Mouse (Mus musculus): Measurements from ENCODE around the gene Surf4.

The Surf4 gene

DNA sequence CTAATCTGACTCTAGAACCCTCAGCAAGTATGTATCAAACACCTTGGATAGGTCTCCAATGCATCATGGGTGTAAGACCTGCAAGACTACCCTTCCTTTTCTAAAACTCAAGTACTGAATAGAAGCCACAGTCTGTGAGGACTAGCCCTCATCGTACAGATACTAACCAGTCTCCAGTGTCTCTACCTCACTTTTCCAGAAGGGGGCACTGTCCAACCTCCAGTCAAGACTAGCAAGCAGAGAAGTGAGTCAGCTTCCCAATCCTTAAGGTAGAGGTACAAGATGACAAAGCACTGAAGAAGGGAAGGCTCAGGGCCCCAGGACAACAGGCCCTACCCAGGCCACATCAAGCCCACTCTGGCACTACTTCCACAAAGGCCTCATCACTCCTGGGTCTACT lies 3.3 kb downstream of the Surf4 start:
- in situ Hi-C loops (cut with MseI, MboI) = no loop called here

DNA sequence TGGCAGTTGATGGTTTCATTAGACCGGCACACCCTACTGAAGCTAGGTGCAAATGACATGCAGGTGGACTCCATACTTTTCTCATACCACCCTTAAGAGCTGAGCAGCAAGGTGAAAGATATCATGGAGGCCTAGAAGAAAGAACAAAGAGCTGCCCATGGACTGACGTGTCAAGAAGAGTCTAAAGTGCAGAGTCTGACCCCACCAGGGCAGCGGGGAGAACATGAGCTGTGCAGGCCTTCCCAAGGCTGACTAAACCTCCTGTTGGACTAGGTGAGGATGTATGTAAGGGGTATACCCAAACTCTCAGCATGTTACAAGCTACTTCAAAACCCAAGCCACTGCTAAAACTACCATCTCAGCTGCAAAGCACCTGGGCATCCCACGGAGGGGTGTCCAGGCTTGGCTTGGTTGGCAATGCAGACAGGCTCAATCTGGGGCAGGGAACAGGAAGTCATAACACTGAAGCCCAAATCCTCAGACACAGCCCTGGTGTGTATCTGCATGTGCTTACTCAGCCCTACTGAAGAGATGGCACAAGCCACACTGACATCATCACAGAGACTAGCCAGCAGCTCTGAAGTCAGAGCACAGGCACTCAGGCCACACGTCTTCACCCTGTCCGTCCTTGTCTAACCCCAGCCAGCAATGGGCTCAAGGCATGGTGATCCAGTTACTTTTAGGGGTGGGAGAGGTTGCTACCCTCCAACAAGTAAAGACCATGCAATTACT lies 5.8 kb downstream of the Surf4 start:
- in situ Hi-C loops (cut with MseI, MboI) = loop anchor here in 1 of 2 experiments (5.0 kb wide), 1 partner anchor 104 kb away; no protein-coding TSS in a partner anchor

DNA sequence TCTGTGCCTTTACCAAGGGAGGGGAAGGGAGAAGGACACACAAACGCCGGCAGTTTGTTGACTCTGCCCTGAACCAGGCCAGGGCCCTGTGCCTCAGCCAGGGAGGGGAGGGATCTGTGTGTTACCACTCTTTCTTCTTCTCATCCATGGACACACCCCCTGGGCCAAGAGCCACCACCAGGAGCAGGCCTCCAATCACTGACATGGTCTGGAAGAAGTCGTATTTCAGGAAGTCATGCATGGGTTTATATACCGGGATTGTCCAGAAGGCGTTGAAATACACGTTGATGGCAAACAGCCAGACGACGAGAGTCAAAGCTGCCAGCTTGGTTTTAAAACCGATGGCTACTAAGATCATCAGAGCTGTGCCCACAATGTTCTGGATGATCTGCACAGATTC lies 11.9 kb downstream of the Surf4 start:
- in situ Hi-C loops (cut with MseI, MboI) = no loop called here

DNA sequence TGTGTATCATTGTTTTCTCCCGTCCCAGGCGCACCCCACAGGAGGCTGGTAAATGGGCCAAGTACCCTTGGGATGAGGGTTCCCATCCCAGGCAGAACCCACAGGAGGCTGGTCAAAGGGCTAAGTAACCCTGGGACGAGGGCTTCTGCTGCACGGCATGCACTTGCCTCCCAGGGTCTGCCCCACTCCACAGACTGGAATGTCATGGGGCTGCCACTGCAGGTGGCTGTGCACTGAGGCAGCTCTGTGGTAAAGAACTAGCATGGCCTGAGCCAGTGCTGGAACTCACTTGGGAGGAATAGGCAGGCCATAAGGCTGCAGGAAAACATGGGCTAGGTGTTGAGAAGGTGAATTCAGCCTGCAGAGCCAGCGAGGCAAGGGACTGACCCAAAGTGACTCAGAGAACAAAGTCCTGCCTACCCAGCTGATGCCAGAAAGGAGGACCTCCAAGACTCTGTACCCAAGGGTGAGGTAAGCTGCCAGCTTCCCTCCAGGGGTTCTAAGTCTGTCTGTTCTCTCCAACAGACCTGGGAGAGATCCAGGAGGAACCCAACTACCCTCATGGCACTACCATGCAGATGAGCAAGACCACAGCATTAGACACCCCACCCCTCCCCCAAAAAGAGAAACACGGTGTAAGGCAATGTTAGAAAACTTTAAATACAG lies 13.4 kb downstream of the Surf4 start:
- in situ Hi-C loops (cut with MseI, MboI) = no loop called here

DNA sequence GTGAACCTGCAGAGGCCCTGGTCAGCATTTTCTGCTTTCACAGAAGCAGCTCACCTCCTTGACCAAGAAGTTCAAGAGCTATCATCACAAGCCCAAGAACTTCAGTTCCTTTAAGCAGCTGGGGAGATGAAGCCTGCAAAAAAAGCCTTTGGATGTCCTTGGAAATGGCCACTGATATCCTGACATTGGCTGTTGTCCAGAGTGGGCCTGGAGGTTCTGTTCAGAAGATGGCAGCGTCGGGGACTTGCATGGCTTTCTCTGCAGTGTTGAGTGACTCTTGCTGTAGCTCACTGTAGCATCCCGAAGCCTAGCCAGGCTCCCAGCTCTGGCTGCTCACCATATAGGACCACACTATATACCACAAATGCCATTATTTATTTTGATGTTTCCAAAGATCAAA lies 14.0 kb downstream of the Surf4 start:
- in situ Hi-C loops (cut with MseI, MboI) = no loop called here

DNA sequence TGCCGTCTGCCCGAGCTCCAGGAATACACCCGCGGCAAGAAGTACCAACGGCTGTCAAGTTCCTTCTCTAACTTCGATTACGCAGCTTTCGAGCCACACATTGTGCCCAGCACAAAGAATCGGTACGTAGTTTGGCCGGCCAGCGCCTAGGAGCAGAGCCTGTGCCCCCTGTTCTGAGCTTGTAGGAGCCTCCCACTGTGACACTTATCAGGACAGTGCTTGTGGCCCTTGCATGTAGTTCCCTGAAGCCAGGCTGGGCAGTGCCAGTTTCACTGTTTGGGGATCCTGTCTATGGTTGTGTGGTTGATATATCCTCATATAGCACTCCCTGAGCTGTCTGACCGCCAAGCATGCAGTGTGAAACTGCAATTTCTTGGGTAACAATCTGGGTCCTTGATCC lies 17.0 kb downstream of the Surf4 start:
- in situ Hi-C loops (cut with MseI, MboI) = no loop called here

DNA sequence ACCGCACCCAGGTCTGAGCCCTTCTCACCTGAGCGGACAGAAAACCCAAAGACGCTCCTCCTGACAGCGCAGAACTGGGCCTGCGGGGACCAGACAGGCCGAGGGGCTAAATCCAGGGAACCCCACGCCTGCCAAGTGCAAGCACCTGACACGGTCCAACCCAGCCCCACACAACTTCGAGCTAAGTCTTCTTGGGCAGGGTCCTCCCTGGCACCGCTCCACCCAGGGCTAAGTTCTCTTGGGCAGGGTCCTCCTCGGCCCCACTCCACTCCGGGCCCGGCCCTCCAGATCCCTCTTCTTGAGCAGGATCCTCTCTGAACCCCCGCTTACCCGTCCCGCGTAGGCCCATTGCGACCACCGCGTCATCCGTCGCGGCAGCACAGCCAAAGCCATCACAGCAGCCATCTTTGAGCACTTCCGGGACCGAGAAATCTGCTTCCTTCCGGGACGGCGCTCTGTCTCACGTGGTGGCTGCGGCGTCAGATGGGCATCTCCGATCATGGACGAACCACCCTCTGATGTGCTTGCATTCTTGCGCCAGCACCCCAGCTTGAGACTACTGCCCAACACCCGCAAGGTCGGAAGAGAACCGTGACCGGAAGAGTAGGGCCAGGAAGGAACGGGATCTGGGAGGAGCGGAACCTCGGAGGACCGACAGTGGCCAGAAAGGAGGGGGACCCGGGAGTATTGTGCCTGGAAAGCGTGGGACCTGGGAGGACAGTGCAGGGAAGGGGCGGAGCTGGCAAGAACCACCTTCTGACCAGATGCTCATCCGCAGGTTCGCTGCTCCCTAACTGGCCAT lies 17.6 kb downstream of the Surf4 start, which contains the start of the genes Surf2 and Surf1:
TSS of gene Surf2 (plus strand) at position 441 of the 802 bp plus-strand sequence.
TSS of gene Surf1 (minus strand) at position 604 of the 802 bp plus-strand sequence.
- in situ Hi-C loops (cut with MseI, MboI) = no loop called here

DNA sequence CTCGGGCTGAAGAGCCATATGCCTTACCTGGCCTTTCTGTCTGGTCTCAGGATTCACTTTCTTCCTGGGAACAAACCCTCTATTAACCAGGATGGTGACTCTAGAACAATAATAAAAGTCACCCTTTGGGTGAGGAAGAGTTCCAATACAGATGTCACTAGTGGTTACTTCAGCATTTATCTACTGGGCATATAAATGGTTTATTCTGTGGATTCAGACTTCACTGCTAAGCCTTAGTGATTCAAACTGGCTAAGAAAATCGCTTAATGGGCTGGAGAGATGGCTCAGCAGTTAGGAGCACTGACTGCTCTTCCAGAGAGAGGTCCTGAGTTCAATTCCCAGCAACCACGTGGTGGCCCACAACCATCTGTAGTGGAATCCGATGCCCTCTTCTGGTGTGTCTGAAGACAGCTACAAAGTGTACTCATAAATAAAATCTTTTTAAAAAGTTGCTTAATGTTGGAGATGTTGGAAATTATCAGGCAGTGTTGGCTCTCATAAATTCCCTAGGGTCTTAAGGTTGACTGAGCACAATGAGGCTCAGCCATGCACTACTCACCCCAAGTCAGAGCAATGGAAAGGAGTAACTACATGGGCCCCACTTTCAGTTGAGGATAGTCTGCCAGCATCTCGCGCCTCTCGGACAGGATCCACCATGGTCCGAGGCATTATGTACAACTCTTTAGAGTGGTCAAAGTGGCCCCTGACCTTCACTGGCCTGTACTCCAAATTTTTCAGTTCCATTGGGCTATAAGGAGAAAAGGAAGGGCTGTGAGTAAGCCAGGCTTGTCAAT lies 19.4 kb downstream of the Surf4 start:
- in situ Hi-C loops (cut with MseI, MboI) = no loop called here

DNA sequence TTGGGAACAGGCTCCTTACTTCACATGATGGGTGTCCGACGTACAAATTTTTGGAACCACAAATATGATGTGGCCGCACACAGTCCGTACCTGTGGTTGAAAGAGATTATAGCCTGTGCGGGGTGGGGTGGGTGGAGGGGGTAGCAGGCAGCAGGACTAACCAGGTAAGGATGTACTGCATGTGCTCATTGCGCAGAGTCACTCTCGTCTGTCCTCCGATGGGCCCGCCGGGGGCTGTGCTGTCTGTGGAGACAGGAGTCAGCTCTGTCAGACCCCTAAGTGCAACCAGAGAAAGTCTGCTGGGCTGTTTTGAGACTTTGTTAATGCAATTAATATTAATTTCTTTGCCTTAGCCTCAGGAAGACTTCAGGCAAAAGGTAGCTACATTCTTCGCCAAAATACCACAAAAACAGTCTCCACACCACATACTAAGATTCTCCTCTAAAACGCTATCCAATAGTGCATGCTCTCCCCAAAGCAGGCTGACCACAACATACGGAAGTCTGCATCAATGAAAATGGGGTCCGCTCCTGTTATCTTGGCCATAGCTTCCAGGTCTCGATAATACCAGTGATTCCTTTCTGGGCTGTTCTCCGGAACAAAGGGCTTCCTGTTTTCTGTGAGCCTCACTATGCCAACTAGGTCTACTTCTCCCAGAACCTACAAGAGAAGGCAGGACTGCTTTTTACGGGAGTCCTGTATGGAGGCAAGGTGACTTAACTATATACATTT lies 20.1 kb downstream of the Surf4 start:
- in situ Hi-C loops (cut with MseI, MboI) = no loop called here

DNA sequence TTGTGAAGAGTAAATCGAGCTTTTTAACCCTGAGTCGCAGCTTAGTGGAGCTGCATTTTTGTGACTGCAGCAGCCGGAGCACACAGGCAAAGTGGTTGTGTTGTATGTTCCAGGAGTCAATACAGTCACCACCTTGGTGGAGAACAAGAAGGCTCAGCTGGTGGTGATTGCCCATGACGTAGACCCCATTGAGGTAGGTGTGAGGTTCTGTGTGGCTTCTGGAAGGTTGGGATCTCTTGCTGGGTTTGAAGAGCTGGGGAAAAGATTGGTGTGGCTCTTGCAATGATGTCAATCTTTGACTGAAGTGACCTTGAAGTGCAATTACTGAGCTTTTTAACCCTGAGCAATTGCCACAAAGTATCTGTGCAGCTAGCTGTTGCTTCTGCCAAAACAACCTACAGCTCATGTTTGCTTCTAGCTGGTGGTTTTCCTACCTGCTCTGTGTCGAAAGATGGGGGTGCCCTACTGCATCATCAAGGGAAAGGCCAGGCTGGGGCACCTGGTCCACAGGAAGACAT lies 21.4 kb downstream of the Surf4 start:
- in situ Hi-C loops (cut with MseI, MboI) = no loop called here

DNA sequence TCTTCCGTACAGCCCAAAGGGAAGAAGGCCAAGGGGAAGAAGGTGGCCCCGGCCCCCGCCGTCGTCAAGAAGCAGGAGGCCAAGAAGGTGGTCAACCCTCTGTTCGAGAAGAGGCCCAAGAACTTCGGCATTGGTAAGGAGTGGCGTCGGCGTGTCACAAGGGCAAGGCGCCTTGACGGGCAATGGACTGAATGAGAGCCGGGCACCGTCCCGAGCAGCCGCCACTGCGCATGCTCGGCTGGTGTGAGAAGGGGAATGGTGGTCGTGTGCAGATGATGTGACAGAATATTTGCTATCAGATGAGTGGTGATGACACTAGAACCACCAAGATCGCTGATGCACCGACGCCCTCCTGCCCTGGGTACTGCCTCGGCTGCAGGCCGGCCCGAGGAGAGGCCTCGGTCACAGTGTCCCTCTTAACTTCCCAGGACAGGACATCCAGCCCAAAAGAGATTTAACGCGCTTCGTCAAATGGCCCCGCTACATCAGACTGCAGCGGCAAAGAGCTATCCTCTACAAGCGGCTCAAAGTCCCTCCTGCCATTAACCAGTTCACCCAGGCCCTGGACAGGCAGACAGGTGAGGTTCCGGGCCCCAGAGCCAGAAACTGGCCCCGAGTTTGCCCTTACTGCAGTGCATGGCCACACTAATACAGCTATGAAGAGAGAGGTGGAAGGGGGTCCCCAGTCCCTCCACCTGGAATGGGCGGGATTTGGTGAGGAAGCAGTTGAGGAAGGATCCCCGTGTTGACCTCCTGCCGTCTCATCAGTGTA lies 22.5 kb downstream of the Surf4 start:
- in situ Hi-C loops (cut with MseI, MboI) = no loop called here

DNA sequence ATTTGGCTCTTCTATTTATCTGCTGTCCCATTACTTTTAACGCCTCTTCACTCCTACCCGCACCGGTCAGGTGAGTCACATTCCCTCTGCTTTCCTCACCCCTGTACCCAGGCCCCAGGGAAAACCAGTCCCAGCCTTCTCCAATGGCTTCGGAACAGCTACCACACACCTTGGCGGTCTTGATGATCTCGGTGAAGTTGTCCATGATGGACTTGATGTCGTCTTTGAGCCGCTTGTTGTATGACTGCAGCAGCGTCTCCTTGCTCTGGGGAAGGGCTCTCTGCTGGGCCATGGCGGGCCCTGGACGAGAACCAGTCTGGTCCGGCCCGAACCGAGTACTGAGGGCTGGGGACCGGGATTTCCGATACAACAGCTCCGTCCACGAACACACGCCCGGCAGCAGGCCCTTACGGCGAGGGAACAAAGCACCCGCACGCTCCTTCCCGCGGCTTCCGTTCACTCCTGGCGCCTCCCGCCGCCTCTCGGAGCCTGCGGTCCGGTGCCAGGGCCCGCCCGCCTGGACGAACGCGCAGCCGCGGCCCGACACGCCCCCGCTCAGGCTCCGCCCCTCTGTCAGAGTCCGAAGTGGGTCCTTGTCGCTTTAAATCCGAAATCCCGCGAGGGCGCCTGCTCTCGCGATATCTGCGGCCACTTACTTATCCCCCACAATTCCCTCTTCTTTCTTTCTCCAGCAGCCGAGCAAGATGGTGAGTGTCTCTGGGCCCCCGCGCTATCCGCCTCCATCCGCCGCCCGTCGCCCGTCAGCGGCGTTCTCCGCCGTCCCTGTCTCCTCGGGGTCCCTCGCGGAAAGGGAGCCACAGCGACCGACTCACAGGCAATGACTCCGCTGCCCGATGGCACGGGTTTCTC lies 23.4 kb downstream of the Surf4 start, which contains the start of the genes Med22 and Rpl7a:
TSS of gene Med22 (minus strand) at position 554 of the 870 bp plus-strand sequence.
TSS of gene Rpl7a (plus strand) at position 641 of the 870 bp plus-strand sequence.
- in situ Hi-C loops (cut with MseI, MboI) = no loop called here

DNA sequence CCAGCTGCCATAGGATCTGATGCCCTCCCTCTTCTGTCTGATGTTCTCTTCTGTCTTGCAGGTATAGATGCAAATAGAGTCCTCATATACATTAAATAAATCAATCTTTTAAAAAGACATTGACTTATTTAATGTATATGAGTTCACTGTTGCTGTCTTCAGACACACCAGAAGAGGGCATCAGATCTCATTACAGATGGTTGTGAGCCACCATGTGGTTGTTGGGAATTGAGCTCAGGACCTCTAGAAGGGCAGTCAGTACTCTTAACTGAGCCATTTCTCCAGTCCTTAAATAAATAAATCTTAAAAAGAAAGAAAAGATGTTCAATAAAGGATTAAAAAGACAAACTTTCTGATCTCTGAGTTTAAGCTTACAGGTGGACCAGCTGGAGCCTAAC lies 24.3 kb downstream of the Surf4 start:
- in situ Hi-C loops (cut with MseI, MboI) = loop anchor here in 1 of 2 experiments (10.0 kb wide), 1 partner anchor 265 kb away; no protein-coding TSS in a partner anchor

DNA sequence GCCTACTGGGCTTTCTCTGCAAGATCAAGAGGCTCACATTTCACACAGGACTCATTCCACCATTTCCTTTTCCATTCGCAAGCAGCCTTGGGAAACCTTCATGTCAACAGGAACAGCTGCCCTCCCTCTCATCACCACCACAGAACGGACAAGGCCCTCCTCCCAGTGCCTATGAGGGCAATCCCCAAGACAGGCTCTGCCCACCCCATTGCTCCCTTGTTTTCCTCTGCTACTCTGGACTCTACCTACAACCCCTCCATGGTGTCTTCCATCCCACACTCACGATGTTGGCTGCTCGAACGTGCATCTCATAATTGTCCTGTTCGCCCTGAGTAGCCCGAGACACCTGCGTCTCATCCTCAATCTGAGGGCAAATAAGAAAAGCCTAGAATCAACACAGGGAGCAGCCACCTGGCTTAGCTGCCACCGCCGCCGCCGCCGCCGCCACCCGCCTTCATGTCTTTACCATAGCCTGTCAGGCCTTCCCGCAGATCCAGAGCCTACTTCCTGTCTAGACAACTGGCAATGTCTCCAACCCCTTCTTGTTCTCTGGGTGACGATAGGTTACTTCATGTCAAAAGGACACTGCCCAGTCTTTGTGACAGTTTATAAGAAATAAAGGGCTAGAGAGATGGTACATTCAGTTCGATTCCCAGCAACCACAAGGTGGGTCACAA lies 24.9 kb downstream of the Surf4 start:
- in situ Hi-C loops (cut with MseI, MboI) = loop anchor here in 1 of 2 experiments (10.0 kb wide), 1 partner anchor 264 kb away; no protein-coding TSS in a partner anchor

DNA sequence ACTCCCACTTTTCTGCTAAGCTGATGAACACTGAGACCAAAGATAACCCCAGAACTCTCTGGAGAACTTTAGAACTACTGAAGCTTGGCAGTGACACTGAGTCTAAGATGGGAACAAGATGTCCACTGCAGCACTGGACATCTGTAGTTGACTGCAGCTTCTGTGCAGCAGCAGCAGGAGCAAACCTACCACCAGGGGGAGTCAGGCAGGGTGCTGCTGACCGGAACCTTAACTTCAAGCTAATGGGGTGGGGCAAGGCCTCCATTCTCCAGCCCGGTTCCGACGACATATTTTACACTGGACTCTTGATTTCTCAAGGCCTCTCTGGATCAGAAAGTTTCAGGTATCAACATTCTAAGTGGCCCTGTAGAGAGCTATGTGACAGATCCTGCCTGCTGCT lies 26.6 kb downstream of the Surf4 start:
- in situ Hi-C loops (cut with MseI, MboI) = loop anchor here in 1 of 2 experiments (10.0 kb wide), 1 partner anchor 262 kb away; no protein-coding TSS in a partner anchor

DNA sequence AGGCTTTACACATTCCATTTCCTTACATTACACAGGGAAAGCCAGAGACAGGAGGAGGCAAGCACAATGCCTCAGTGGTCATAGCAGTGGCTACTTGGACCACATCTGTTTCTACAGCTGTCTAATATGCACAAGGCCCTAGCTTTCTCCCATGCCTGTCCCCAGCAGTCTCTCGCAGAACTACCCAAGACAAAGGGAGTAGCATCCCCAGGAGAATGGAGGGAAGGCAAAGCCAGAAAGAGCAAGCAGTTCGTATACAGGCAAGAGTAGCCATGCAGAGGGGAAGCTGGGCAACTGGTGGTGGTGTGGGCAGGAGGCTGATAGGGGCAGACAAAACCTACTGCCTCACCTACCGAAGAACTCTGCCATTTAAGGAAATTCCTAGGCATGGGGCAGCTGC lies 27.3 kb downstream of the Surf4 start:
- in situ Hi-C loops (cut with MseI, MboI) = loop anchor here in 1 of 2 experiments (10.0 kb wide), 1 partner anchor 262 kb away; no protein-coding TSS in a partner anchor

DNA sequence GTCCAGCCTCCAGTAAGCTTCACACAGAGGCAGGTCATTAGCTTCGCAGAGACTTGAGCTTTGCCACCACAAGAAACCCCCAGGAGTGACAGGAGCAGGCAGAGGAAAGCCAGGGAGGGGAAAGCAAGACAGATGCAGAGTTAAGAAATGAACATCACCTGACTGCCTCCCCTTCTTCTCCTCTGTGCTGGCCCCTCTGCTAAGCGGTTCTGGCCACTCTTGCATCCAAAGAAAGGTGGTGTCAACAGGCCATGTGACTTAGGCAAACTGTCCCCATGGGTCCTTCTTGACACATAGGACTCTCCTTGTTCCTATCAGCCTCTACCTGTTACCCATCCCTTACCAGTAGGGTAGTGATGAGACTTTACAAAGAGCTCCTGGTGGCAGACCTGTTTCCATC lies 27.8 kb downstream of the Surf4 start:
- in situ Hi-C loops (cut with MseI, MboI) = loop anchor here in 1 of 2 experiments (10.0 kb wide), 1 partner anchor 261 kb away; no protein-coding TSS in a partner anchor

All from mouse trophoblast stem cell (cell line).